Mouse (Mus musculus) skeletal muscle tissue, adult 2 months (tissue): ENCODE data around the gene Fap.

Source experiments
- DNase-seq: peaks from one replicate; pipeline ENCODE4 v3.0.0-alpha.2; 2012; ENCODE audit warnings: low read depth, low spot score

Fap gene

GRCm38 (mm10) chr2:62573753-62574159 lies at the start of gene Fap:
TSS of gene Fap (minus strand) at chr2:62574075.
- DNase-seq: peak; percentile 69

DNA sequence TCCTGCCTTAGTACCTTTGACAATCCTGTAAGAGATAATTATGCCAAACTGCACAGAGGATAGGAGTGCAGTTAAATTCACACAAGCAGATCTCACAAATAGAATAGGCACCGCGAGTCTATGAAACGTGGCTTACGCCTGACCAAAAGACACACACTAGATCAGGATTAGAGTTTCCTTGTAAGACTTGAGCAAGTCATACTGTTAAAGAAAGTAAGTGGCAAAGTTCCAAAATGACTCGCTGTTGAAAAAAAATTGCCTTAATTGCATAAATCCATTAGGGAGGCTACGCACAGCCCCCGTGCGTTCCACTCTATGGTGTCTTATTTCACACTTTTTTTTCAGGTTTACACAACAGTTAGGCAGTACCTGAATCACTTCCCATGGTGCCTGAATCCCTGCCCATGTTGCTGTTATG lies 49.2 kb upstream of the Fap start:
- no peak for DNase-seq

GRCm38 (mm10) chr2:62619679-62620078 lies 45.8 kb upstream of the Fap start:
- no peak for DNase-seq

DNA sequence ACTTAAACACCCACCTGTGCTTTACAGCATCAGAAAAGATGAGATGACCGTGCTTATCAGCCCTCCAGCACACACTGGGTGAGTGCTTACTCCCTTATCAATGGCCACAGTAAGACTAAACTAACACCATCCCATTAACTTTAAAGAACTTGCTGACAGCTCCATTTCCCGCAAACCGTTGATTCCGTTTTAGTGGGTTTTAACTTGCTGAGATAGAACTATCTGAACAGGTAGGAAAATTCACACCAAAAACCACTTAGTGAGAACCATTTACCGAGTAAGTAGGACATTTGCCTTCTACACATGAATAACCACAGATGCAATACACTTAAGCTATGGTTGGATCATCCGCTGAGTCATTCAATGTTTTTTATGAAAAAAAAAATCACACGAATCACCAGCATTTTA lies 45.1 kb upstream of the Fap start:
- no peak for DNase-seq

DNA sequence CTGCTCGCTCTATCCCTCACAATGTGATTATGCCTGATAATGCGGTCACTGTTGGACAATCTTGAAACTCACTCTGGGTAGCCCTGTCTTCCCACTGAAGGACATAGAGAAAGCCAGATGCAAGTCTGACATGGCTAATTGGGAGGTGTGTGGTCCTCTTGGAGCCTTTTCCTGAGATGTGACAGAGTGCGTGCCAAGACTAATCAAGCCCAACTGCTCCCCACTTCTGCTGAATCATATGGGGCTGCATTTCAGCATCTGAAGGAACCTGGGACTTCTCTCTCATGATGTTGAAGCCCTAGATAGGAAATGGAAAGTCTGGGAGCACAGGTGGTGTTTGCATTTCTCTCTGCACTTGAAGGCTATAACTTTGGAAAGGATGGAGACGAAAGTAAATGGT lies 39.3 kb upstream of the Fap start:
- no peak for DNase-seq

GRCm38 (mm10) chr2:62606205-62606604 lies 32.3 kb upstream of the Fap start:
- DNase-seq: no peak

DNA sequence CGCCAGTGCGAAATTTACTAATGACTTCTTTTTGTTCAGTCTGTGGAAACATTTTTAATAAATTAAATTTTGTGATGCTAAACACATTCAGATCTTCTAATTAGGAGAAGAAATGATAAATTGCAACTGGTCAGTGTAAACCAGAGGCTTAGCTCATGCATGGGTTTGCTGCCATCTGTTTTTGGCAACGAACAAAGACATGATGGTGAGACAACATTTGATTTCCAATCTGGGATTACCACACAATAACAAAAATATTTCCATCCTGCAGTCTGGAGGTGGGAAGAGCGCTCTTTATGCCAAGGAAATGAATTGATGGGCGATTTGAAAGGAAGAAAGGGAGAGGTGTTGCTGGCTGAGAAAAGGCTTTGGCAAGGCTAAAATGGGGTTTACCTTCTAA lies 29.7 kb upstream of the Fap start:
- no peak for DNase-seq

GRCm38 (mm10) chr2:62596586-62596985 lies 22.7 kb upstream of the Fap start:
- DNase-seq: peak; percentile 69

GRCm38 (mm10) chr2:62594491-62594890 lies 20.6 kb upstream of the Fap start:
- DNase-seq: no peak

GRCm38 (mm10) chr2:62591555-62591954 lies 17.7 kb upstream of the Fap start:
- no peak for DNase-seq

DNA sequence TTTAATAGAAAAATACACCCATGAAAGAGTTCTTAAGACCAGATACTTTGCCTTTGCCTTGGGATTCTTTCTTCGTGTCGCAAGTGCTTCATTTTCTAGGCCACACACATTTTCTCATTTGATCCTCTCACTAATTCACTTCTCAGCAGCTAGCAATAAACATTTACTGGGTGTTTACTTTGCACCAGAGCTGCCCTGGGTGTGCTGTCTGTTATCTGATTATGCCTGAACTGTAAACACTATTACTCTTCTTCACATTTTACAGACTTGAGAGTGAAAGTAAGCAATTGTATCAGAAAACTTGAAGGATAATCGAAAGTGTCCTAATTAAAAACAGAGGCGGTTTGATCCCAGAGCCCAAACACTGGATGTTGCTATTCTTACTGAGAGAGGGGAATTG lies 15.5 kb upstream of the Fap start:
- no peak for DNase-seq

- no peak for DNase-seq
These were observed 11.9 kb upstream of the Fap start for GRCm38 (mm10) chr2:62585769-62586168.

DNA sequence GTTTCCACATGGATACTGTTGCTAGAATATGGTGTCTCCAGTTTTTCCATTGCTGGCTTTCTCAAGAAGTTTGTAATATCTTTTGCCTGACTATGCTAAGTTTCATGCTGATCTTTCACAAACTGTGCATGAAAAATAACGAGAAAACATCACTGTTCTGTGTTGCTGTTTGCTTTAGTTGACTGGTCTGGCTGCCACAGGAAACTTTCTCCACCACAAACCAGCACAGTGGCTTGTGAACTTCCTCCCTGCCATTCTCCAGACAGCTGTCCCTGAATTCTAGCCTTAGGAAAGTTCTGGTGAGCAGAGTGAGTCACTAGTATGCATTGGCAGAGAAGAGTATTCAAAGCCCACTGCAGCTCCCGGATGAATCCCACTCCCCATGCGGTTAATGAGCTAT lies 1.1 kb upstream of the Fap start:
- DNase-seq: no peak

GRCm38 (mm10) chr2:62574250-62574649 lies 375 bp upstream of the Fap start:
- no peak for DNase-seq

DNA sequence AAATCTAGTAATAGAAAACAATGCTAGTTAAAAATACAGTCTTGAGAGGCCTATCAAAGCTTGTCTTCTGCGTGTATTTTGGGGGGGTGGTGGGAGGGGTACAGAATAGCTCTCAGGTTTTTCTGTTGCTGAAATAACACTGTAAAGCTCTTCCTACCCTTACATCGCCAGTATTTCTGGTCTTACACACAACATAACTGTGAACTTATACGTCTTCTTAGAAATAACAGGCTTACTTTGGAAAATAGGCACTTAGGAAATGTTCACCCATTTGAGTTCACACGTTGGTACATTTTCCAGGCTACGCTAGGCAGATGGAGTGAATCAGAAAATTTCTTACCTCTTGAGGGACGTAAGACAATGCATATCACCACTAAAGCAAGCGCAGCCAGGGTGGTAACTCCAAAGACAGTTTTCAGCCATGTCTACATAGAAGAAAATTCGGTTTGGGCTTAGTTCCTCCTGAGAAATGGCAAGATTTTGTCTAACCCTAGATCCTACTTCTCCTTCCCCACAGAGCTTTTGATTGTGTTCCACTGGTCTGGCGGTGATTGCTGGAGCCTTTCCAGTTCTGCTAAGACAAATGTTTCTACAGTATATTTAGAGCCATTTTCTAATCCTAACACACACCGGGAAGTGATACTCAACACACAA lies 649 bp downstream of the Fap start:
- no peak for DNase-seq

DNA sequence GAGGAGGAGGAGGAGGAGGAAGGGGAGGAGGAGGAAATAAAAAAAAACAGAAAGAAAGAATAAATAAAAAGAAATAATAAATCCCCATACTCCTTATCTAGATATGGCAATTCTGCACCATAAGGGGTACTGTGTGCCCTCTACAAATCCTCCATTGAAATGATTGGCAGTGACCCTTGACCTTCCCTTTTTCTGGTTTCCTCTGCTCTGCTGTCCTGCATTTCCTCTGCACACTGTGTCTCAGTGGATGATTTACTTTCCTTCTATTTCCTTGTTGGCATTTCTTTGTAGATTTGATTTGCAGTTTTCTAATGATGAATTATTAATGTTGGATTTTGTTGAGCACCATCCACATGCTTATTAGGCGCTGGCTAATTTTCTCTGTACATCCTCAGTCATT lies 9.2 kb downstream of the Fap start:
- no peak for DNase-seq

GRCm38 (mm10) chr2:62562661-62563485 lies 11.0 kb downstream of the Fap start:
- DNase-seq: no peak

- DNase-seq: no peak
These were observed 16.5 kb downstream of the Fap start for GRCm38 (mm10) chr2:62557417-62557816.

DNA sequence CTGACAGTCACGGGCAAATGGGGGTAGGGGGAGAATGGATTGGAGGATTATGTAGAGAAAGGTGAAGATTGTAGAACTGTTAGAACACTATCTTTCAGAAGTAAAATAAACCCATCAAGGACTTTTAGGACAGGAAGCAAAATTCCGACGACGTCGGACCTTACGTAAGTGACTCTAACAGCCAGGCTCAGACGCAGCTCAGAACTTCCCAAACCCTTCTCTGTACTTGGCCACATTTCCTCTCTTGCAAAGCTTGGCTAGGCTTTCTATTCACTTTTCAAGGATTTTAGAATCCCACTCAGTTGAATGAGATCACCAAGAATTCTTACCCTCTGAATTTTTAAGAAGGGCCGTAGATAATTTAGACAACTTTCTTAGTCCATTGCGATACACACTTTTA lies 17.5 kb downstream of the Fap start:
- peak; percentile 52 for DNase-seq

GRCm38 (mm10) chr2:62549659-62550058 lies 24.2 kb downstream of the Fap start:
- DNase-seq: no peak

DNA sequence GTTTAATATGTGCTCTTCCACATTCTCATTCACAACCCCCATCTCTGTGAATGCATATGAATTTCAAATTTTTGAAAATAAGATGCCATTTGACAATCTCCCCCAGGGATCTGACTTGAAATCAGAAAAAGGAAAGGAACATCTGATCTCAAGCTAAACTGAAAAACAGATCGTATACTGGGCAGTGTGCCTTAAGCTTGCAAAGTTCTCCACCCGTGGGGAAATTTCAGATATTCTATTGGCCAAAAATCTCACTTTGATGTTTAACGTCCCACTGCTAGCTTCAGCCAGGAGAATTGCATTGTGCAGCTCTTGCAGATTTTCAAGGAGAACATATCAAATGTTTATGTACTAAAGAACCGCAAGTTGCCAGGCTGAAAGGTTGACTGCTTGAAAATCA lies 24.7 kb downstream of the Fap start:
- DNase-seq: no peak

DNA sequence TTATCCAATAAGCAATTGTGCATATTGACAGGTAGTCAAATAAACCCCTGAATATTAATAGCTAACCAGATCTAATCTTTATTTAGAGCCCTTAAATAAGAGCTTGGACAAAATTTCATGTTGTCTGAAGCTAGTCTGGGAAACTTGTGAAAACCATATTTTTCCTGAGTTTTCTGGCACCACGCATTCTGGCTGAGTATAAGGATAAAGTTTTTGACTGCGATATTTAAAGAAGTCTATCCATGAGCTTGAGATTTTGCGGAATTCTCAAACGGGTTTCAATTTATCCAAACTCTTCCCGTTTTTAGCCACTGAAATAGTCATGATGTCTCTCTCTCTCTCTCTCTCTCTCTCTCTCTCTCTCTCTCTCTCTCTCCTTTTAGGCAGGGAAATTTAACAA lies 25.8 kb downstream of the Fap start:
- DNase-seq: no peak

DNA sequence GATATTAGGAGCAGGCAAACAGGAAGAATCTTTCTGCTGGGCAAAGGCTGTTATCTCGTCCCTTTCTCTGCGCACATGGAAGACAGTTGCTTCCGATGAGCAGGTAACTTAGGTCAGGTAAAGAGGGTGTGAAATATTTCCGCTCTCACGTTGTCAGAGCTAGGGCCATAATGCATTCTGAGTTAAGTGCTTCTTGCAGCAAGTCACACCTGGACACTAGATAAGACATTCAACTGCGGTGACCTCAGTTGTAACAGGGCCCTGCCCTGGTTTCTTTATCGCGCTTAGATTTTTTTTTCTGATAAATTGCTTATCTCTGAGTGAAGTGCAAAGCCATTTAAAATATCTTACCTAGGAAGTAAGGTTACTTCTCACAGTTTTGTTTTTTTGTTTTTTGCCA lies 38.4 kb downstream of the Fap start:
- DNase-seq: no peak
